Mouse (Mus musculus) ovary, adult 2 months (tissue): Measurements from ENCODE around the gene Gpd2. TPM values are rescaled to one million over a fixed set of nuclear protein-coding genes. Genes with fewer than 3 reads are reported as not detected.

ENCODE experiments used
- polyA plus RNA-seq: library from polyadenylated mRNA; depleted of rRNA; stranded (reverse); fragments of >200 nt; gene quantifications from 2 replicates; pipeline ENCODE4 v1.2.3, GENCODE M21; 2012; rRNA removed

Gene Gpd2
- 4.2 and 4.5 TPM in 2 replicates for polyA plus RNA-seq

DNA sequence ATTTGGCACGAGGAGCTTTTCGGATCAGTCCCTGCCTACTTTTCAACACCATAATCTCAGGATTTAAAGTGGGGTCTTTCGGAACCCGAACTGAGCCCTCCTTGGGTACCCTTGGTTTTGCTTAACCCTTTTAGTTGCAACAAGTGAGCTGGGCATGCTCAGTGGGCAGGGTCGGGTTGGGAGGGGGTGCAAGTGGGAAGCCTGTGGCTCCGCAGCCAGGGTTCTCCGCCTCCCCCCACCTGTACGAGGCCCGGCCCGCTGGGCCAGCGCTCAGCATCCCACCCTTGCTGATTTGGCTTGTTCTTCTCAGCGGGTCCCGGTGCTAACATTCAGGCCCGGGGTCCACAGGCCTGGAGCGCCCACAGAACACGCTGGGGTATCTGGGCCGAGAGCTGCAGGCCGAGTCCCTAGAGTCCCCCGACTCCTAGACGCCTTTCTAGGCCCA, at the start of gene Gpd2:
Gpd2 (plus strand) TSS at position 161 of the 445 bp plus-strand sequence.

Other genes starting within 250 kb of the Gpd2 start
- gene Nr4a2, start 113.6 kb upstream of the Gpd2 start, polyA plus RNA-seq = 1.3 and 3.0 TPM in 2 replicates